Mouse (Mus musculus) liver, adult 2 months (tissue): ENCODE results near the gene Pitx2.

ENCODE experiments used
- CTCF ChIP-seq: fragments of 200-500 bp; IDR thresholded peaks from 2 replicates; pipeline ENCODE4 v1.5.1; 2011; ENCODE audit warnings: low read depth, low read length, control low read depth
- POLR2A ChIP-seq: fragments of 200-500 bp; IDR thresholded peaks from 2 replicates; pipeline ENCODE4 v1.6.1; 2011; ENCODE audit warnings: low read length, control low read depth; ENCODE audit not compliant: insufficient read depth; ENCODE audit errors: extremely low read depth

DNA sequence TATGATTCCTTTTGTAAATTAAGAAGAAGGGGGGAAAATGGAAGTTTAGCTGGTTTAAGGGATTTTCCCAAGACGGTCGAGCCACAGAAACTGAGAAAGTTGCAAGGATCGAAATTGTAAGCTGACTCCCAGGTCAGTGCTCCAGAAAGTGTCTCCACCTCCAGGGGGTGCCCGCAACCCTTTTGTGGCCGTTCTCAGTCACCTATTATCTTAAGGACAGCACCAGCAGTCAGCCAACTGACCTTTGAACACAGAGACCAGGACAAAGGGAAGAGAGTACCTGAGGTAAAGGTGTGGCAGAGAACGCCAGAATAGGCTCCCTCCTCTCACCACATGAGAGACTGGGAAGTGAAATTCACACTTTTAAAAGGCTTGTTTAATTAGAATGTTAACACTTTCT lies 33.0 kb upstream of the Pitx2 start:
- no peak for TF ChIP-seq POLR2A
- 0 out of 2 replicates have a peak, but pooled peaks have one; percentile 13 for TF ChIP-seq CTCF
